Mouse (Mus musculus) cerebellum, adult 8-10 months (tissue): ENCODE measurements at regions not wholly inside any gene's neighbourhood (a gene's known extent, or its start where the extent isn't known, plus 50 kb on each side); places are given as distances from the start of the nearest gene placed in this dataset.

Experiments
- DNase-seq: peaks from one replicate; pipeline ENCODE4 v3.0.0; 2022

GRCm38 (mm10) chr12:32757441-32758119 lies 61.8 kb upstream of the Nampt start:
- DNase-seq: peak; percentile 92

DNA sequence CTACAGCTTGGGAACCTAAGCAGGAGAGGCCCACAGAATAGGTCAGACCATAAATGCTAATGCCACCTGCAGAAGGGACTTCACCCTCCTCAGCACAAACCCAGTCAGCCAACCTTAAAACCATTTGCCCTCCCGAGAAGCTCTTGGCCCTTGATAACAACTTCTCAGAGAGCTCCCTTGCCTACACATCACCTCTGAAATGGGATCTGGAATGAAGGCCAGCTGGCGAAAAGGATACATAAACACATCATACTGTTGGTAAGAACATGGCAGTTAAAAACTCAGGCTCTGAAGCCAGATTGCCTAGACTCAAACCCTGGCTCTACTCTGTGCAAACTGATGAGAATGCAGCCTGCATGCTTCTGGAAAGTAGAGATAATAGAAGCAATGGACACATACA lies 61.2 kb upstream of the Nampt start:
- no peak for DNase-seq

GRCm38 (mm10) chr12:32760627-32761026 lies 58.7 kb upstream of the Nampt start:
- DNase-seq: no peak

DNA sequence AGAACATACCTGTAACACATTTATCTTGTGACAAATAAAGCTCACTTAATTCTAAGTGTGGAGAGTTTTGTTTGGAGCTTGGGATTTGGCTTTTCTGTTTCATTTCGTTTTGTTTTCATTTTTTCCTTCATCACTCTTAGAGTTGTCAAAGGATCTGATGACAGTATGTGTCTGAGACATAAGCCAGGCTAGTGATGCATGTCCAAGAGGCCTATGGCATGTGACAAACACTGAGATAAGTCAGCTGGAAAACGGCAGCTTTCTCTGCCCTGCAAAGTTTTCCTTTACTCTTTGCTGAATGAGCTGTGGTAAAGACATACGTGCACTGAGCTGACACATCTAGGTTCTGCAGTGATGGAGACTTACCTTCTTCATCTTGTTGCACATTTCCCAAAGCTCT lies 58.3 kb upstream of the Nampt start:
- no peak for DNase-seq

GRCm38 (mm10) chr12:32764271-32764670 lies 55.1 kb upstream of the Nampt start:
- DNase-seq: no peak

GRCm38 (mm10) chr12:32764747-32765146 lies 54.6 kb upstream of the Nampt start:
- no peak for DNase-seq

DNA sequence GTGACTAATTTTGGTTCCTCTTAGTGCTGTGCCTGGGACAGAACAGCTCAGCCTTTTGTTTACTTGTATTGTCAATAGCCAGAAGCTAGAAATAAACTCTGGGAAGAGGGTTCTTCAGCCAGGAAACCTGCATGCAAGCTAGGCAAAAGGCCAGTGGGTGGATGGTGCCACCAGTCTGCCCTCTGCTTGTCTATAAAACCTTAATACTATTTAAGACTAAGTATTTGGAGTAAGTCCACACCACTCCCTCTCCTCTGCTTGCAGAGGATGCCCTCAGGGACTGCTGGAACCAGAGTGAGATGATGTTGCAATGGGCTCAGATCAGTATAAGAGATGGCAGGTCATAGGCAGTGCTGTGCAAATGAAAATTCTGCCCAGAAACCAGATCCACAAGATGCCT lies 53.5 kb upstream of the Nampt start:
- DNase-seq: peak; percentile 45

- no peak for DNase-seq
Measured at GRCm38 (mm10) chr12:32766575-32766974, 52.8 kb upstream of the Nampt start.

DNA sequence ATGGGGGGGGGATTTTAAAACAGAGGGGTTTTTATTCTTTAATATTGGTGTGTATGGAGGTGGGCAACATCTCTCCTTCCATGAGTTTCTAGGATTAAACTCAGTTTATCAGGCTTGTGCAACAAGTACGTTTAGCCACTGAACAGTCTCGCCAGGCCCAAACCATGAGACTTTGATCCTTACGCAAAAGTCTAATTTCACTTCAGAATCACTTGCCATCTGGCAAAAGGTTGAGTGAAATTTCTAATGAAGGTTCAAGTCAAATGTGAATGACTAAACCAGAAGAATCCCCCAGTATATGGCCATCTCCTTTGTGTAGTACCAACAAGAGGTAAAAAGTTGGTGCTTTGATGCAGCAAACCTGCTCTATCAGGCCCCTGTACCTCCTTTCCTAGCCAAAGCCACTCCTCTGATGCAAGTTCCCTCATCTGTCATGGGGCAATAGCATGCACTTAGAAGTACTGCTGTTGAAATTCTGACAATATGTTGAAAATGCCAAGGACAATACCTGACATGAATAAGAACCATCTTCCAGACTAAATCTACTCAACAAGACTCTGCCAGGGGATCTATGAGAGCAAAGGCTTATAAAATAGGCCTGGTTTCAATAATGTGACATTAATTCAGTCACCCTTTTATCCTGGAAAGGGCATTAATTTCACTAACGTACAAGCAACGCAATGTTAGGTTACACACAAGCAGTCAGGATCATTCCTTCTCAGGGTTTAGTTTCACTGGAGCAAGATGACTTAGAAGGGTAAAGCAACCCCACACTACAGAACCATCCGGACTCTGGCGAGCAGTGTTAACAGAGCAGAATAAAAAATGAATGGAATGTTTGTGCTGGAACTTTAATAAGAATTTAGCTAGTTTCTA lies 51.9 kb upstream of the Nampt start:
- no peak for DNase-seq

- DNase-seq: no peak
Measured at GRCm38 (mm10) chr12:32768082-32768743, 51.1 kb upstream of the Nampt start.

GRCm38 (mm10) chr12:32768744-32769535 lies 50.4 kb upstream of the Nampt start:
- no peak for DNase-seq
